Mouse (Mus musculus) stomach, embryonic 16.5 days (tissue): ENCODE data around the gene Adgrv1. TPM values are rescaled to one million over a fixed set of nuclear protein-coding genes. Genes with fewer than 3 reads are reported as not detected.
A peak's percentile ranks its signal among the peaks of the same experiment; 100 is the strongest.

Source experiments
- ATAC-seq: fragments of 200-750 bp; cut with Nextera tagmentation; 2 replicates; pipeline ENCODE4 v1.8.0; 2017; ENCODE audit warnings: moderate number of reproducible peaks, moderate TSS enrichment; ENCODE audit not compliant: insufficient read depth, low FRiP score
- H3K27ac ChIP-seq: fragments of 300-500 bp; sonication (generic); 2 replicates; pipeline ENCODE4 v1.5.1; 2014; ENCODE audit warnings: low read length
- H3K27me3 ChIP-seq: fragments of 300-500 bp; sonication (generic); 2 replicates; pipeline ENCODE4 v1.6.1; 2014; ENCODE audit warnings: low read length, control low read depth, mixed read lengths; ENCODE audit not compliant: control insufficient read depth, insufficient read depth
- H3K36me3 ChIP-seq: fragments of 300-500 bp; sonication (generic); 2 replicates; pipeline ENCODE4 v1.6.1; 2014; ENCODE audit warnings: low read length; ENCODE audit not compliant: control insufficient read depth, insufficient read depth
- H3K4me1 ChIP-seq: fragments of 300-500 bp; sonication (generic); 2 replicates; pipeline ENCODE4 v1.6.1; 2014; ENCODE audit warnings: low read length, control low read depth, mixed read lengths; ENCODE audit not compliant: control insufficient read depth, insufficient read depth
- H3K4me2 ChIP-seq: fragments of 300-500 bp; sonication (generic); 2 replicates; pipeline ENCODE4 v1.6.1; 2014; ENCODE audit warnings: low read depth, low read length, mixed read lengths
- H3K4me3 ChIP-seq: fragments of 300-500 bp; sonication (generic); replicated peaks from 2 replicates; pipeline ENCODE4 v1.5.1; 2014; ENCODE audit warnings: mild to moderate bottlenecking, low read length
- H3K9ac ChIP-seq: fragments of 300-500 bp; sonication (generic); 2 replicates; pipeline ENCODE4 v1.6.1; 2014; ENCODE audit warnings: low read length
- H3K9me3 ChIP-seq: fragments of 300-500 bp; sonication (generic); replicated peaks from 2 replicates; pipeline ENCODE4 v1.6.1; 2016; ENCODE audit warnings: low read length, control low read depth; ENCODE audit not compliant: control insufficient read depth
- WGBS: fragments of 180-500 bp; shearing (Covaris S2); extraction: QIAGEN DNeasy Blood & Tissue Kit; methylation state at CpG from one replicate; pipeline ENCODE4 v1.1.7; 2014; 5-methylcytosine and 5-hydroxymethylcytosine counted together
- polyA plus RNA-seq: library from polyadenylated mRNA; unstranded; fragments of >200 nt; fragmentation: Nextera tagmentation; extraction: Ambion mirVana; gene quantifications from 2 replicates; pipeline ENCODE4 v1.2.1, GENCODE M21; 2015

Adgrv1 gene
- polyA plus RNA-seq, 1 experiment from 2014 or later, result 1.1 TPM

DNA sequence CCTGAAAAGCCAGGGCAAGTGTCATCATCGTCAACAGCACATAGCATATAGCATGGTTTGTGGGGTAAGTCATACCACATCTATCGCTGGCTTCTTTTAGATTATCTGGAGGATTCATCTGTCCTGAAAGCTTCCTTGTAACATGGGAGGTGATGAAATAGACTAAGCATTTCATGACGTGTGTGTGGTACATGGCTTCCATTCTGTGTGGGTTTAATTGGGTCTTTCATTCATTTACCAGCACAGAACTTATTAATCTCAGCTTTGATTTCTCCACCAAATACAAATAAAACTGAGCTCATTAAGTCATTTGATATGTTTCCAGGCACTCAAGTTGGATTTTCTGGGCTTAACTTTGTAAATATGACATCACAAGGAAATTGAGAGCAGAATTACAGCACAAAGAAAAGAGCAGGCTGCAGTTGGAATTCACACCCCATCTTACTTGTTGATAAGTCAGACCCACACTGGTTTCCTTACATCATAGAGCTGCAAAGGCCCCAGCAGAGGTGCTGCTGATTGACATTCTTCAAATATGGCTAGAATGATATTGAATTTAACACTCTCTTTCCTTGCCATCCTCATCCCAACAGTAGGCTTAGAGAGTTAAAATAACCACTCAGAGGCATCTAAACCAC, 396.1 kb downstream of the Adgrv1 start:
- Histone ChIP-seq H3K9me3 (no peaks in the 10 kb centered on the region), H3K36me3 (no peaks in the 10 kb centered on the region), H3K4me3 (no peak overlapping the region), H3K27me3 (no peaks in the 10 kb centered on the region), H3K9ac (no peak overlapping the region), H3K4me2 (no peak overlapping the region), H3K27ac (no peak overlapping the region), H3K4me1 (no peaks in the 10 kb centered on the region)
- 56% methylated on average over 3 of the region's 3 CpGs for WGBS
- ATAC-seq, result peak; percentile 59; the same call in 1 of the 2 replicates

DNA sequence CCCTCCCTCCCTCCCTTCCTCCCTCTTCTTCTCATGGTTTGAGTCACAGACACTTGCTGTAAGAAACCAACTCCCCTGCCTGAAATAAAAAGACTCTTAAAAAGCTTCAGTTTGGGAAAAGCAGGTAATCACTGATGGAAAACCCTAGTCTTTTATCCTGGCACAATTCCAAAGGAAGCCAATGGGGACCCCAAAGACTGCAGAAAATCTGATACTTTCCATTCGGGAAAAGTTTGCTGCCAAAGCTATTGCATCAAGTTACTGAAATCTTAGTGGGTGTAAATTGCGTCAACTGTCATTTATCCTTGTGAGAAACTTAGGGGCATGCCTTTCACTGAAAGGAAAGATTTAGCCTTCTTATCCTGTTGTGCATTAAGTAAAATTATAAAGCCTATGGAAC, 398.9 kb downstream of the Adgrv1 start:
- Histone ChIP-seq H3K4me2 (no peak overlapping the region), H3K4me1 (no peaks in the 10 kb centered on the region), H3K27ac (no peak overlapping the region), H3K4me3 (no peak overlapping the region), H3K9ac (no peak overlapping the region), H3K36me3 (no peaks in the 10 kb centered on the region), H3K9me3 (no peaks in the 10 kb centered on the region), H3K27me3 (no peaks in the 10 kb centered on the region)
- no peak for ATAC-seq
- WGBS, result 70% methylated on average over 2 of the region's 2 CpGs

DNA sequence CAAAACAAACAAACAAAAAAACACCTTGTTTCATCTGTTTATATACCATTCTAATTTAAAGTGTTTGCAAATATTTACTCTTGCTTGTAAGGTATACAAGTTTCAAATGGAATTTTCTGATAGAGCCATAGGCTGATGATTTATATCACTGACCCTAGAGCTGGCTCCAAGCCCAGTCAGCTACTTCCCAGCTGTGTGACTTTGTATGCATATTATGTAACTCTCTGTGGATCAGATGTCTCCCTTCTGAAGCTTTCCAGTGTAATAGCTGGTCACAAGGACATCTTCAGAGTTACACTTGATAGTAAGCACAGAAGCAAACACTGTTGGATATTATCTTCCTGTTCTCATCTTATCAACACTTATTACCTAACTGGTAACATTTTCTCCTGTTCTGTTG, 400.1 kb downstream of the Adgrv1 start:
- Histone ChIP-seq H3K4me1 (no peaks in the 10 kb centered on the region), H3K27ac (no peak overlapping the region), H3K4me2 (no peak overlapping the region), H3K9ac (no peak overlapping the region), H3K27me3 (no peaks in the 10 kb centered on the region), H3K36me3 (no peaks in the 10 kb centered on the region), H3K4me3 (no peak overlapping the region), H3K9me3 (no peaks in the 10 kb centered on the region)
- ATAC-seq, result peak; percentile 55; the same call in 1 of the 2 replicates

DNA sequence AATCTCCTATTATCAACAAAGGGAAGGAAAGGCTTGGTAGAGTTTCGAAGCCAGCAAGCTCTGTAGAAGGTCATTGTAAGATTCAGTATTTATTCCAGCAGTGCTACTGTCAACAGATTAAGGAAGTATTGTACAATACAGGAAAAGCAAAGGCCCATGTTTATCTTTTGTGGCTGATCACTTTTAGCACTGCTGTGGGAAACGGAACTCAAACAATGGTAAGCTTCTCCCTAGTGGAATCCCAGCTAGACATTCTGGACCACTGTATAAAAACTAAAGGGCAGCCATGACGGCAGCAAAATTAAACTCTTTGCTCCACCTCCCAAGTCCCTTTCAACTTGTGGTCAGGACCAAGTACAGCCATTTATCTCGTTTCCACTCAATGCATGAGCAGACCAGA, 402.8 kb downstream of the Adgrv1 start:
- no peak for ATAC-seq
- Histone ChIP-seq H3K4me1 (no peaks in the 10 kb centered on the region), H3K4me2 (no peak overlapping the region), H3K9ac (no peak overlapping the region), H3K9me3 (no peaks in the 10 kb centered on the region), H3K4me3 (no peak overlapping the region), H3K27ac (no peak overlapping the region), H3K27me3 (no peaks in the 10 kb centered on the region), H3K36me3 (no peaks in the 10 kb centered on the region)
- 47% methylated on average over 4 of the region's 4 CpGs for WGBS

DNA sequence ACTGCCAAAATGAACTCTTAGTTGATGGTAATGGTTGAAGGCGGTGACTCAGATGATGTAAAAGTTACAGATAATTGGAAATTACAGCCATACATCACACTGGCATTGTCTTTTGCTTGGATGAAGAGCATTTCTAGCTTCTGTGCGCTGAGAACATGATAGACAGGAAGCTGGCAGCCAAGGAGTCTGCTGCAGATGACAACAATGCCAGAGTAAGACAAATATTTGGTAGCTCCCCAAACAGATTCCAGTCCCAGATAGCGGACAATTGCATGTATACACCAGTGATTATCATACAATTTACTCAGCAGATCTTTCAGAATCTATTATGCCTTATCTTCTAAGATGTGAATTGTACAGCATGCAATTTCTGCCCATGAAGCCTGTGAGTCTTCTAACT, 409.2 kb downstream of the Adgrv1 start:
- Histone ChIP-seq H3K27me3 (no peaks in the 10 kb centered on the region), H3K36me3 (no peaks in the 10 kb centered on the region), H3K4me1 (no peaks in the 10 kb centered on the region), H3K4me3 (no peak overlapping the region), H3K9ac (no peak overlapping the region), H3K4me2 (no peak overlapping the region), H3K27ac (no peak overlapping the region), H3K9me3 (no peaks in the 10 kb centered on the region)
- ATAC-seq, result no peak
- 74% methylated on average over 3 of the region's 3 CpGs for WGBS

DNA sequence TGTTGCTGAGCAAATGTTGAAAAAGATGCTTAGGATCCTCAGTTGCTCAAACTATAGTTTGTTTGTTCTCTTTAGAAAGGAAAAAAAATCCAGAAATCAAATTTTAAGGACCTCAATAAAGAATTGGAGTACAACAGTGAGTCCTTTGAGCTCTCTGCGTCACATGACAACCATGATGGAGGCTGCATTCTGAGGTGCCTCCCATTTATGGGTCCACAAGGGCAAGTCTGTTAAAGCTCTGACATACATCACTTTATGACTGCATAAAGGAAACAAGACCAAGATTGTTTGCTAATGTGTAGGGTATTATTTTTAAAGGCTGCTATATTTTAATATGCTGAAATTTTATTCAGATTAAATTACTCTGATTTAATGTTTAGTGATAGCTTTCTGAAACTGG, 410.6 kb downstream of the Adgrv1 start:
- 83% methylated on average over 1 of the region's 1 CpGs for WGBS
- no peaks in the 10 kb centered on the region for H3K36me3 ChIP-seq
- ATAC-seq, result no peak

DNA sequence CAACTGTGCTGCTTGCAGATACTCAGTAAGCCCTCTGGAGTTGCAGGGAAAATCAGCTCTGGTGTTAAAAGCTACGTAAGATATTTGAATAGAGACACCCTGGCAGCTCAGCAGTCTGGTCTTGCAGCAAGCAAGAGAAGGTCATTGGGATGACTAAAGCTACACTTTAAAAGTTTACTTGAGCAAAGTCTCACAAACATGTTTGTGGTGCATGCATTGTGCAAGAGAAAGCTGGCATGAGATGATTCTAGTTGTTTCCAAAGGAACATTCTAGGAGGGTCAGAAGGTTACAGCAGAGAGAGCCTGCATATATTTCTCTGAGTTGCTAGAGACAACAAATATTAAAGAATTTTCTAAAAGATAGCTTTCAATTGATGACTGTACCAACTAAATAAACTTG, 421.5 kb downstream of the Adgrv1 start:
- 53% methylated on average over 1 of the region's 1 CpGs for WGBS
- no peak overlapping the region for H3K4me2 ChIP-seq

More for the DNA sequence above, 410.6 kb downstream of the Adgrv1 start:
- no peak overlapping the region for H3K4me2 ChIP-seq
- no peaks in the 10 kb centered on the region for H3K27me3 ChIP-seq
- no peaks in the 10 kb centered on the region for H3K4me1 ChIP-seq
- no peak overlapping the region for H3K4me3 ChIP-seq
- H3K9ac ChIP-seq, result no peak overlapping the region
- no peaks in the 10 kb centered on the region for H3K9me3 ChIP-seq
- no peak overlapping the region for H3K27ac ChIP-seq

DNA sequence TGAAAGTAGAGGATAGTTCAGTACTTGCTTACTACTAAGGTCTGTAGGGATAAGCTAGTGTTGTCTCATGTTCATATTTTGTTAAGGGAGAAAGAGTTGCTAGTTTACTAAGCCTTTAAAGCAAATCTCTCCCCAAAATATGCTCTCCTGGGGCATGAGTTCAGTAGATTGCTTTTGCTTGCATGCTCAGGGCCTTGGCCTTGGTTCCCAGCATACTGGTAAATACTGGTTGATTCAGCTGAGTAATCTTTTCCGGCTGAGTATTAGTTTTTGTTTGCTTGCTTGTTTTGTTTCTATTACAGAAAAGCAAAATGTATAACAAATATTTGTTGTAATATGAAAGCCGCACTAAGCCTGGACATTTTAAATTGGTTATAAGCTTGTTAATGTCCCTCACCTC, 422.4 kb downstream of the Adgrv1 start:
- Histone ChIP-seq H3K4me2 (no peak overlapping the region), H3K27ac (no peak overlapping the region), H3K36me3 (no peaks in the 10 kb centered on the region), H3K4me1 (no peaks in the 10 kb centered on the region), H3K9me3 (no peaks in the 10 kb centered on the region), H3K27me3 (no peaks in the 10 kb centered on the region), H3K4me3 (no peak overlapping the region), H3K9ac (no peak overlapping the region)
- 92% methylated on average over 2 of the region's 2 CpGs for WGBS
- ATAC-seq, result no peak

More for the DNA sequence above, 421.5 kb downstream of the Adgrv1 start:
- no peak overlapping the region for H3K9ac ChIP-seq
- no peak for ATAC-seq
- H3K27me3 ChIP-seq, result no peaks in the 10 kb centered on the region
- no peaks in the 10 kb centered on the region for H3K9me3 ChIP-seq
- H3K36me3 ChIP-seq, result no peaks in the 10 kb centered on the region
- H3K4me1 ChIP-seq, result no peaks in the 10 kb centered on the region
- H3K4me3 ChIP-seq, result no peak overlapping the region
- no peak overlapping the region for H3K27ac ChIP-seq

DNA sequence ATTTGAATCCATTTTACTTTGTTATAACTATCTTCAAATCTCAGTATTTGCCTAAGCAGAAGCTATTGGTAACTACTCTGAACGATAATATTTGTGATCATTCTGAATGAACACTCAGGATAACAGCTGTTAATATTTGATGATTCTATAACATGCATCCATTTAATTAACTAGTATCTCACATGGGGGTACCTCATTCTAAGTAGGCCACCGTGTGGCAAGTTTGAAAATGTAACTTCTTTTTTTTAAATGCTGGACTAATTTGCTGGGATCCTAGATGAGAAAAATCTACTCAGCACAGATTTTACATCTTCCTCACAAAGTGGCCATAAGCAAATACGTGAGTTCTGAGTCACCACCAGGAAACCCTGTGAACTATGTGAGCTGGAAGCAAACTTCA, 423.1 kb downstream of the Adgrv1 start:
- Histone ChIP-seq H3K4me3 (no peak overlapping the region), H3K4me1 (no peaks in the 10 kb centered on the region), H3K36me3 (no peaks in the 10 kb centered on the region), H3K9me3 (no peaks in the 10 kb centered on the region), H3K27ac (no peak overlapping the region), H3K9ac (no peak overlapping the region), H3K4me2 (no peak overlapping the region), H3K27me3 (no peaks in the 10 kb centered on the region)
- 76% methylated on average over 3 of the region's 3 CpGs for WGBS
- ATAC-seq, result no peak
